Mouse (Mus musculus): ENCODE measurements at regions not wholly inside any gene's neighbourhood (a gene's known extent, or its start where the extent isn't known, plus 50 kb on each side); places are given as distances from the start of the nearest gene placed in this dataset.

DNA sequence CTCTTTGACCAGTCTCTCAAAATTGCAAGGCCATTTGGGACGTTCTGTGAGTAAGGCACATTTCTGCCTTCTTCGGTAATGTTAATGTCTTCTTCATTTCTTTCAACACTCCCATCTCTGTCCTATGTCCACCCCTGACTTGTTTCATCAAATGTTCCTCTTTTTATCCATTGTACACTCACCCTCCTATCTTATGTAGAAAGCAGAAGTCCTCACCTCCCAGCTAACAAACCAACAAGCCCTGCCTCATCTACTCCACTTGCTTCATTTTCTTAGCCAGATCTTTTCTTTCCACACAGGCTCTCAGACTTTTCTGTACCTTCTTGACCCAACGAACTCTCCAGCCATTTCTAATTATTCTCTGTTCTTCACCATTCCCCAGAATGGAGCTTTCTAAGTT, 179.2 kb upstream of the Cnr1 start:
- TF ChIP-seq ZC3H11A (IDR thresholded peaks at IDR 0.05; ENCODE audit: borderline replicate concordance, low read depth, low read length) = no peak
- no peak for TF ChIP-seq CHD2 (IDR thresholded peaks at IDR 0.05; ENCODE audit: low read depth, low read length)

Measured in ES-E14 (cell line).